Mouse (Mus musculus) liver, embryonic 16.5 days (tissue): ENCODE results near the gene Pigo. TPM values are rescaled to one million over a fixed set of nuclear protein-coding genes. Genes with fewer than 3 reads are reported as not detected.

Experiments used
- ATAC-seq: fragments of 200-750 bp; cut with Nextera tagmentation; 2 replicates; pipeline ENCODE4 v1.8.0; 2017; ENCODE audit warnings: low read depth, mild to moderate bottlenecking, moderate number of reproducible peaks, moderate library complexity
- H3K27ac ChIP-seq: fragments of 300-500 bp; sonication (generic); 2 replicates; pipeline ENCODE4 v1.5.1; 2014; ENCODE audit warnings: mild to moderate bottlenecking, low read length
- H3K27me3 ChIP-seq: fragments of 300-500 bp; sonication (generic); 2 replicates; pipeline ENCODE4 v1.6.1; 2014; ENCODE audit warnings: low read depth, low read length, mixed read lengths; ENCODE audit not compliant: control insufficient read depth, insufficient read depth
- H3K36me3 ChIP-seq: fragments of 300-500 bp; sonication (generic); 2 replicates; pipeline ENCODE4 v1.6.1; 2014; ENCODE audit warnings: mild to moderate bottlenecking; ENCODE audit not compliant: control insufficient read depth, insufficient read depth
- H3K4me1 ChIP-seq: fragments of 300-500 bp; sonication (generic); 2 replicates; pipeline ENCODE4 v1.6.1; 2014; ENCODE audit warnings: low read depth, low read length, mixed read lengths; ENCODE audit not compliant: control insufficient read depth
- H3K4me2 ChIP-seq: fragments of 300-500 bp; sonication (generic); 2 replicates; pipeline ENCODE4 v1.6.1; 2014; ENCODE audit warnings: low read depth, low read length, mixed read lengths
- H3K4me3 ChIP-seq: fragments of 300-500 bp; sonication (generic); 2 replicates; pipeline ENCODE4 v1.5.1; 2014; ENCODE audit warnings: low read depth, mild to moderate bottlenecking, low read length
- H3K9ac ChIP-seq: fragments of 300-500 bp; sonication (generic); 2 replicates; pipeline ENCODE4 v1.6.1; 2014; ENCODE audit warnings: low read depth, low read length
- H3K9me3 ChIP-seq: fragments of 300-500 bp; sonication (generic); replicated peaks from 2 replicates; pipeline ENCODE4 v1.6.1; 2016; ENCODE audit warnings: low read length; ENCODE audit not compliant: control insufficient read depth
- WGBS: fragments of 180-500 bp; shearing (Covaris S2); extraction: QIAGEN DNeasy Blood & Tissue Kit; methylation state at CpG from one replicate; pipeline ENCODE4 v1.1.7; 2014; ENCODE audit not compliant: insufficient replicate concordance; 5-methylcytosine and 5-hydroxymethylcytosine counted together
- polyA plus RNA-seq: library from polyadenylated mRNA; unstranded; fragments of >200 nt; fragmentation: Nextera tagmentation; extraction: Ambion mirVana; gene quantifications from 2 replicates; pipeline ENCODE4 v1.2.1, GENCODE M21; 2015

Gene Pigo
- polyA plus RNA-seq, 1 experiment from 2014 or later: 14.7 TPM

- 1% methylated on average over 38 of the region's 38 CpGs for WGBS
- H3K4me3 ChIP-seq: peak within 1 kb of the TSS; percentile 85
- H3K27me3 ChIP-seq: no peaks in the 10 kb centered on the region
- peak within 1 kb of the TSS; percentile 93 for H3K4me2 ChIP-seq
- peaks cover 54% of the 10 kb centered on the region for H3K36me3 ChIP-seq
- H3K9me3 ChIP-seq: no peaks in the 10 kb centered on the region
- H3K4me1 ChIP-seq: peaks cover 28% of the 10 kb centered on the region
- H3K27ac ChIP-seq: peak within 1 kb of the TSS; percentile 88
- H3K9ac ChIP-seq: peak within 1 kb of the TSS; percentile 96
- ATAC-seq: peak; percentile 97
These were observed 5.8 kb upstream of the Pigo start, which contains the start of gene Stoml2 for GRCm38 (mm10) chr4:43031237-43031995. Gene Stoml2 (minus strand): TSS chr4:43031710.

- Histone ChIP-seq H3K4me1 (peaks cover 22% of the 10 kb centered on the region), H3K4me3 (peak overlapping the region; percentile 85), H3K36me3 (peaks cover 48% of the 10 kb centered on the region), H3K4me2 (peak overlapping the region; percentile 93), H3K9ac (peak overlapping the region; percentile 96), H3K27me3 (no peaks in the 10 kb centered on the region), H3K9me3 (no peaks in the 10 kb centered on the region), H3K27ac (peak overlapping the region; percentile 88)
- WGBS: 1% methylated on average over 28 of the region's 28 CpGs
- ATAC-seq: peak; percentile 73
These were observed 5.2 kb upstream of the Pigo start for GRCm38 (mm10) chr4:43030780-43031230.

DNA sequence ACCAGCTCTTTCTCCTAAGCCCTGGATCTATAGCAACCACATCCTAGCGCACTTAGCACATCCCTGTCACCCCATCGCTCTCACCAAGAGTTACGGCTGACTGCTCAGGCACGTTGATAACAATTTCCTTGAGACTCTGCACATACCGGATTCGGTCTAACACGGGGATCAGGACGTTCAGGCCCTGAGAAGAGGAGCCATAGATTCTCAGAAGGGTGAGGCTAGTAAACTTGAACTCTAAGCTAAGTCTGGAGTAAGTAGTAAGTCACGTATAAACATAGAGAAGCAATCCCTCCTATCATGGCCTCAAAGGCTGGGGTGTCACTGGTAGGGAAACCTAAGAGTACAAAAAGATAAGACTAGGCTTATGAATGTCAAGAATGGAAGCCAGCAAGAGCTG, 4.7 kb upstream of the Pigo start:
- 48% methylated on average over 9 of the region's 9 CpGs for WGBS

DNA sequence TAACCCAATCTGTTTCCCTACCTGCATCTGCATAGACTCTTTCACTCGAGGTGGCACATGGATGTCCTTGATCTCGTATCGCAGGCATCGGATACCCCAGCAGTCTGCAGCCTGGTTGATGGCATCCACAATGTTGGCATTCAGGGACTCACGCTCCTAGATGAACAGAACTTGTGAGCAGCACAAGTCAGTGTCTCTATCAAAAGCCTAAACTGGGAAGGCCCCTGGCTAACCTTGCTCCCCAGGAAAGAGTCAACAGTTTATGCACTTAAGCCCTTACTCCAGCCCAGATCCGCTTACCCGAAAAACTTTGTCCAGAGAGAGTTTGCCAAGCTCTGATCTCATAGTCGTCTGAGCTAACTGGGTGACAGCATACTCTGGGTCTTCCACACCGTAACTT, 4.1 kb upstream of the Pigo start:
- no peaks in the 10 kb centered on the region for H3K9me3 ChIP-seq
- 88% methylated on average over 9 of the region's 9 CpGs for WGBS
- peak overlapping the region; percentile 93 for H3K4me2 ChIP-seq
- no peaks in the 10 kb centered on the region for H3K27me3 ChIP-seq
- H3K9ac ChIP-seq: peak overlapping the region; percentile 96; the same call in 1 of the 2 replicates
- peak overlapping the region; percentile 85 for H3K4me3 ChIP-seq
- H3K4me1 ChIP-seq: peaks cover 25% of the 10 kb centered on the region
- H3K36me3 ChIP-seq: peaks cover 41% of the 10 kb centered on the region
- ATAC-seq: no peak
- no peak overlapping the region for H3K27ac ChIP-seq

More for the DNA sequence above, 4.7 kb upstream of the Pigo start:
- peak overlapping the region; percentile 93 for H3K4me2 ChIP-seq
- H3K4me3 ChIP-seq: peak overlapping the region; percentile 85
- peak overlapping the region; percentile 88 for H3K27ac ChIP-seq
- H3K9ac ChIP-seq: peak overlapping the region; percentile 96
- H3K36me3 ChIP-seq: peaks cover 45% of the 10 kb centered on the region
- H3K27me3 ChIP-seq: no peaks in the 10 kb centered on the region
- ATAC-seq: no peak
- no peaks in the 10 kb centered on the region for H3K9me3 ChIP-seq
- peaks cover 20% of the 10 kb centered on the region for H3K4me1 ChIP-seq

DNA sequence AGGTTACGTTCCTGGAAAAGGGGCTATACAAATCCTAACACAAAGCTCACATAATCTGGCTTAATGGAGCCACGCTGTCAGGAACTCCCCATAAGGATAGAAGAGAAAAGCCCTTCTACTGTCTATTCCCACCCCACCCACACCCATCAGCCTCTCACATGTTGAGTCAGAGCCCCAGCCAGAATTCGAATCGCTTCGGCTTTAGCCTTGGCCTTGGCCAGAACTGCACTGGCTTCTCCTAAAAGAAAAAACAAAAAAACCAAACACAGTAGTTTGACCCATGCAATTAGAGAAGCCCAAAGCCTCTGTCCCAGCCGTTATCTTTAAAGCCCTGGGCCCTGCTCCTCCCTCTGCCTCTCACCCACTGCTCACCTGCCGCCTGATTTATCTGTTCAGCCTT, 3.5 kb upstream of the Pigo start:
- Histone ChIP-seq H3K27ac (no peak overlapping the region), H3K9ac (no peak overlapping the region), H3K27me3 (no peaks in the 10 kb centered on the region), H3K9me3 (no peaks in the 10 kb centered on the region), H3K4me1 (peaks cover 30% of the 10 kb centered on the region), H3K4me3 (no peak overlapping the region), H3K4me2 (no peak overlapping the region), H3K36me3 (peaks cover 36% of the 10 kb centered on the region)
- no peak for ATAC-seq
- 78% methylated on average over 7 of the region's 7 CpGs for whole genome bisulfite sequencing

DNA sequence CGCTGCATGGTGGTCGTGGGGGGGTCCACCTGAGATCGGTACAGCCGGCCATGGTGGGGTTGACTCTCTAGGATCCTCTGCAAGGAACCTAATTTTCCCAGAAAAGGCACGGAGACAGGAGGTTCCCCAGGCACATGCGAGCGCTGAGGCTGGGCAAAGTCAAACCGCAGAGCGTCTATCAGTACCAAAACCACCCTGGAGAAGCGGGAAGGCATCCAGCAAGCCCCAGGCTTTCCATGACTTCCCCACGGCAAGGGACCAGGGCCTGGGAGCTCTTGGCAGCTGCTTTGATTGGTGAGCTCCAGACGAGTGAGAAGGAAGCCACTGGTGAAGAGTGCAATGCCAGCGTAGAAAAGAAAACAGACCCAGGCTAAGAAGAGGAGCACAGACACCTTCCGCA, 946 bp downstream of the Pigo start:
- Histone ChIP-seq H3K36me3 (peaks cover 46% of the 10 kb centered on the region), H3K9me3 (no peaks in the 10 kb centered on the region), H3K4me1 (peaks cover 20% of the 10 kb centered on the region), H3K27me3 (no peaks in the 10 kb centered on the region), H3K4me2 (peak overlapping the region; percentile 84), H3K4me3 (peak overlapping the region; percentile 64), H3K27ac (peak overlapping the region; percentile 83; the same call in 1 of the 2 replicates), H3K9ac (peak overlapping the region; percentile 59)
- no peak for ATAC-seq
- WGBS: 78% methylated on average over 14 of the region's 14 CpGs

GRCm38 (mm10) chr4:43021341-43021740, 4.3 kb downstream of the Pigo start:
- no peak for ATAC-seq
- Histone ChIP-seq H3K4me2 (no peak overlapping the region), H3K9ac (no peak overlapping the region), H3K4me3 (no peak overlapping the region), H3K4me1 (peaks cover 16% of the 10 kb centered on the region), H3K27me3 (no peaks in the 10 kb centered on the region), H3K27ac (no peak overlapping the region), H3K36me3 (peaks cover 34% of the 10 kb centered on the region), H3K9me3 (no peaks in the 10 kb centered on the region)
- 83% methylated on average over 17 of the region's 17 CpGs for WGBS

- peaks cover 34% of the 10 kb centered on the region for H3K36me3 ChIP-seq
- peaks cover 16% of the 10 kb centered on the region for H3K4me1 ChIP-seq
- 86% methylated on average over 16 of the region's 16 CpGs for WGBS
- H3K9ac ChIP-seq: no peak overlapping the region
- H3K4me2 ChIP-seq: no peak overlapping the region
- no peak overlapping the region for H3K4me3 ChIP-seq
- no peaks in the 10 kb centered on the region for H3K27me3 ChIP-seq
- H3K27ac ChIP-seq: no peak overlapping the region
- H3K9me3 ChIP-seq: no peaks in the 10 kb centered on the region
- ATAC-seq: no peak
These were observed 4.7 kb downstream of the Pigo start for GRCm38 (mm10) chr4:43020876-43021275.
